Comparison of ENCODE assay signal across 16 mouse cellular contexts in the genomic region with DNA sequence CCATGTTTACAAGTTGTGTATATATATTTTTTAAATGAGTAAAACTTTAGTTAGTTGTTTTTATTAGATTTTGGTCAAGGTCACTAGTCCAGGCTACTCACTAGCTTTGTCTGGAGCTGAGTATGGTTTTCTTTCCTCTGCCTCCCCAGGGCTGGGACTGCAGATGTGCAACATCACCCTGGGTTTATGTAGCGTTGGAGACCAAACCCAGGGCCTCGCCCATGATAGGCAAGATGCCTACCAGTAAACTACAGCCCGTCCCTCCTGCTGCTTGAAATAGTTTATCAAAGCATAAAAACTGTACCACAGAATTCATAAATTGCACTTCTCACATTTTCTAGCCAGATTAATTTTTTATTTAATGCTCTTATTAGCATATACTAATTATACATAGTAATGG.
"Had no signal": no experiment of that assay in that cellular context is flagged by ENCODE, and none has a peak within 500 bp of the region (broad histone marks: within the 10 kb centered on the region; RNA-seq: fewer than 3 reads in every experiment).

No protein-coding gene starts in this region.

- ATAC-seq: liver, embryonic 12.5 days; liver, postnatal 0 days; lung, postnatal 0 days; midbrain, embryonic 13.5 days; midbrain, embryonic 15.5 days; midbrain, embryonic 16.5 days had no signal

- DNase-seq: left cerebral cortex, postnatal 4 days; liver; liver, embryonic 13.5 days; liver, postnatal 0 days; lung, adult 18-20 months; lung, adult 2 months; lung, embryonic 14.5 days; lung, postnatal 10 days; lung, postnatal 36 days; lung, postnatal 4 days; midbrain, embryonic 14.5 days had no signal
